Mouse (Mus musculus) cerebral cortex, adult 2 months (tissue): ENCODE data around the gene Dcdc2b.

Source experiments
- WGBS: fragments of 180-500 bp; shearing (Covaris S2); methylation state at CpG from one replicate; pipeline ENCODE4 v1.1.7; 2018; 5-methylcytosine and 5-hydroxymethylcytosine counted together

The Dcdc2b gene

GRCm38 (mm10) chr4:129621283-129621841 lies 7.3 kb upstream of the Dcdc2b start:
- WGBS = 36% methylated on average over 8 of the region's 8 CpGs

- 79% methylated on average over 11 of the region's 11 CpGs for WGBS
These were observed 6.6 kb upstream of the Dcdc2b start for GRCm38 (mm10) chr4:129620419-129621282.

- WGBS = 4% methylated on average over 44 of the region's 44 CpGs
These were observed 5.0 kb upstream of the Dcdc2b start, which contains the start of gene Iqcc for GRCm38 (mm10) chr4:129618786-129619691. TSS of gene Iqcc (minus strand) at chr4:129619099.

- 92% methylated on average over 5 of the region's 5 CpGs for WGBS
These were observed 4.0 kb upstream of the Dcdc2b start for GRCm38 (mm10) chr4:129618031-129618430.

- WGBS = 94% methylated on average over 7 of the region's 7 CpGs
These were observed 3.1 kb upstream of the Dcdc2b start for GRCm38 (mm10) chr4:129617121-129617641.

- 75% methylated on average over 3 of the region's 3 CpGs for WGBS
These were observed 2.6 kb upstream of the Dcdc2b start for GRCm38 (mm10) chr4:129616631-129617030.

GRCm38 (mm10) chr4:129615801-129616290 lies 1.8 kb upstream of the Dcdc2b start:
- WGBS = 51% methylated on average over 9 of the region's 9 CpGs

- 66% methylated on average over 4 of the region's 4 CpGs for WGBS
These were observed 3.6 kb downstream of the Dcdc2b start for GRCm38 (mm10) chr4:129610472-129610871.

- WGBS = 73% methylated on average over 4 of the region's 4 CpGs
These were observed 4.0 kb downstream of the Dcdc2b start for GRCm38 (mm10) chr4:129610026-129610425.

GRCm38 (mm10) chr4:129609139-129609631 lies 4.9 kb downstream of the Dcdc2b start:
- 71% methylated on average over 12 of the region's 12 CpGs for WGBS

GRCm38 (mm10) chr4:129608426-129609025 lies 5.5 kb downstream of the Dcdc2b start:
- 29% methylated on average over 7 of the region's 7 CpGs for WGBS

GRCm38 (mm10) chr4:129600233-129601158 lies 13.6 kb downstream of the Dcdc2b start, which contains the start of the genes Eif3i and Tmem234:
TSS of gene Eif3i (minus strand) at chr4:129600648.
TSS of gene Tmem234 (plus strand) at chr4:129600668.
- WGBS = 1% methylated on average over 74 of the region's 74 CpGs

- 73% methylated on average over 4 of the region's 4 CpGs for WGBS
These were observed 25.2 kb downstream of the Dcdc2b start for GRCm38 (mm10) chr4:129588865-129589264.

- WGBS = 61% methylated on average over 1 of the region's 1 CpGs
These were observed 27.1 kb downstream of the Dcdc2b start for GRCm38 (mm10) chr4:129586943-129587342.

GRCm38 (mm10) chr4:129585773-129586172 lies 28.3 kb downstream of the Dcdc2b start:
- 91% methylated on average over 9 of the region's 9 CpGs for WGBS

- 2% methylated on average over 36 of the region's 36 CpGs for WGBS
These were observed 29.0 kb downstream of the Dcdc2b start for GRCm38 (mm10) chr4:129584884-129585608.

- 71% methylated on average over 1 of the region's 1 CpGs for WGBS
These were observed 29.7 kb downstream of the Dcdc2b start for GRCm38 (mm10) chr4:129584370-129584769.

- WGBS = 85% methylated on average over 1 of the region's 1 CpGs
These were observed 31.8 kb downstream of the Dcdc2b start for GRCm38 (mm10) chr4:129582251-129582650.

GRCm38 (mm10) chr4:129580347-129580746 lies 33.7 kb downstream of the Dcdc2b start:
- WGBS = 54% methylated on average over 7 of the region's 7 CpGs
